Mouse (Mus musculus): Measurements from ENCODE around the gene Cyct. TPM values are rescaled to one million over a fixed set of nuclear protein-coding genes. Genes with fewer than 3 reads are reported as not detected.

Cyct gene
- polyA plus RNA-seq (2015; fragmentation: Nextera tagmentation; extraction: Ambion mirVana), result not detected in 2 replicates

GRCm38 (mm10) chr2:76360226-76360625 lies at the start of gene Cyct:
Cyct (minus strand) TSS chr2:76360450.
- no peak for ATAC-seq (ENCODE audit: insufficient read depth, low FRiP score)
- WGBS, result 83% methylated on average over 11 of the region's 11 CpGs
- no peak within 1 kb of the TSS for H3K27ac ChIP-seq (ENCODE audit: low read length)
- H3K9ac ChIP-seq (ENCODE audit: low read length), result no peak within 1 kb of the TSS
- H3K36me3 ChIP-seq (ENCODE audit: control insufficient read depth, insufficient read depth, low read length), result no peaks in the 10 kb centered on the region
- no peaks in the 10 kb centered on the region for H3K9me3 ChIP-seq (replicated peaks; ENCODE audit: control insufficient read depth, low read length)
- no peak within 1 kb of the TSS for H3K4me2 ChIP-seq (ENCODE audit: low read depth, low read length)
- no peaks in the 10 kb centered on the region for H3K27me3 ChIP-seq (ENCODE audit: control insufficient read depth, insufficient read depth, low read length)
- no peaks in the 10 kb centered on the region for H3K4me1 ChIP-seq (ENCODE audit: control insufficient read depth, insufficient read depth, low read length)
- H3K4me3 ChIP-seq (replicated peaks; ENCODE audit: low read length), result no peak within 1 kb of the TSS

- no peak overlapping the region for H3K9ac ChIP-seq (ENCODE audit: low read length)
- H3K27ac ChIP-seq (ENCODE audit: low read length), result no peak overlapping the region
- no peaks in the 10 kb centered on the region for H3K27me3 ChIP-seq (ENCODE audit: control insufficient read depth, insufficient read depth, low read length)
- H3K4me1 ChIP-seq (ENCODE audit: control insufficient read depth, insufficient read depth, low read length), result no peaks in the 10 kb centered on the region
- H3K4me3 ChIP-seq (replicated peaks; ENCODE audit: low read length), result no peak overlapping the region
- H3K36me3 ChIP-seq (ENCODE audit: control insufficient read depth, insufficient read depth, low read length), result no peaks in the 10 kb centered on the region
- 93% methylated on average over 2 of the region's 2 CpGs for WGBS
- H3K4me2 ChIP-seq (ENCODE audit: low read depth, low read length), result no peak overlapping the region
- no peak for ATAC-seq (ENCODE audit: insufficient read depth, low FRiP score)
- no peaks in the 10 kb centered on the region for H3K9me3 ChIP-seq (replicated peaks; ENCODE audit: control insufficient read depth, low read length)
Measured at GRCm38 (mm10) chr2:76409986-76410385, 49.7 kb upstream of the Cyct start.

- no peaks in the 10 kb centered on the region for H3K9me3 ChIP-seq (replicated peaks; ENCODE audit: control insufficient read depth, low read length)
- H3K4me3 ChIP-seq (replicated peaks; ENCODE audit: low read length), result no peak overlapping the region
- H3K36me3 ChIP-seq (ENCODE audit: control insufficient read depth, insufficient read depth, low read length), result no peaks in the 10 kb centered on the region
- no peaks in the 10 kb centered on the region for H3K27me3 ChIP-seq (ENCODE audit: control insufficient read depth, insufficient read depth, low read length)
- H3K4me1 ChIP-seq (ENCODE audit: control insufficient read depth, insufficient read depth, low read length), result no peaks in the 10 kb centered on the region
- no peak for ATAC-seq (ENCODE audit: insufficient read depth, low FRiP score)
- H3K9ac ChIP-seq (ENCODE audit: low read length), result no peak overlapping the region
- WGBS, result 58% methylated on average over 1 of the region's 1 CpGs
- no peak overlapping the region for H3K27ac ChIP-seq (ENCODE audit: low read length)
- H3K4me2 ChIP-seq (ENCODE audit: low read depth, low read length), result no peak overlapping the region
Measured at GRCm38 (mm10) chr2:76409526-76409925, 49.3 kb upstream of the Cyct start.

- Histone ChIP-seq H3K4me3 (replicated peaks; ENCODE audit: low read length) (peak overlapping the region; percentile 90), H3K9me3 (replicated peaks; ENCODE audit: control insufficient read depth, low read length) (no peaks in the 10 kb centered on the region), H3K27me3 (ENCODE audit: control insufficient read depth, insufficient read depth, low read length) (no peaks in the 10 kb centered on the region), H3K36me3 (ENCODE audit: control insufficient read depth, insufficient read depth, low read length) (no peaks in the 10 kb centered on the region), H3K27ac (ENCODE audit: low read length) (peak overlapping the region; percentile 64), H3K4me2 (ENCODE audit: low read depth, low read length) (peak overlapping the region; percentile 80), H3K4me1 (ENCODE audit: control insufficient read depth, insufficient read depth, low read length) (no peaks in the 10 kb centered on the region), H3K9ac (ENCODE audit: low read length) (peak overlapping the region; percentile 89)
- ATAC-seq (ENCODE audit: insufficient read depth, low FRiP score), result peak; percentile 48; the same call in 1 of the 2 replicates
- WGBS, result under 1% methylated on average over 49 of the region's 49 CpGs
Measured at GRCm38 (mm10) chr2:76406937-76407441, 46.7 kb upstream of the Cyct start.

GRCm38 (mm10) chr2:76406151-76406936 lies 46.1 kb upstream of the Cyct start, which contains the start of gene Osbpl6:
Osbpl6 (plus strand) TSS chr2:76406508.
- Histone ChIP-seq H3K36me3 (ENCODE audit: control insufficient read depth, insufficient read depth, low read length) (no peaks in the 10 kb centered on the region), H3K27ac (ENCODE audit: low read length) (peak within 1 kb of the TSS; percentile 64), H3K4me2 (ENCODE audit: low read depth, low read length) (peak within 1 kb of the TSS; percentile 80), H3K9ac (ENCODE audit: low read length) (peak within 1 kb of the TSS; percentile 89), H3K27me3 (ENCODE audit: control insufficient read depth, insufficient read depth, low read length) (no peaks in the 10 kb centered on the region), H3K4me3 (replicated peaks; ENCODE audit: low read length) (peak within 1 kb of the TSS; percentile 90), H3K9me3 (replicated peaks; ENCODE audit: control insufficient read depth, low read length) (no peaks in the 10 kb centered on the region), H3K4me1 (ENCODE audit: control insufficient read depth, insufficient read depth, low read length) (no peaks in the 10 kb centered on the region)
- peak; percentile 95 for ATAC-seq (ENCODE audit: insufficient read depth, low FRiP score)
- WGBS, result under 1% methylated on average over 85 of the region's 89 CpGs

- WGBS, result 3% methylated on average over 15 of the region's 15 CpGs
- ATAC-seq (ENCODE audit: insufficient read depth, low FRiP score), result peak; percentile 48; the same call in 1 of the 2 replicates
- no peaks in the 10 kb centered on the region for H3K9me3 ChIP-seq (replicated peaks; ENCODE audit: control insufficient read depth, low read length)
Measured at GRCm38 (mm10) chr2:76405596-76406150, 45.4 kb upstream of the Cyct start.

GRCm38 (mm10) chr2:76400178-76400577 lies 39.9 kb upstream of the Cyct start:
- no peaks in the 10 kb centered on the region for H3K36me3 ChIP-seq (ENCODE audit: control insufficient read depth, insufficient read depth, low read length)

More at GRCm38 (mm10) chr2:76405596-76406150, 45.4 kb upstream of the Cyct start:
- Histone ChIP-seq H3K27me3 (ENCODE audit: control insufficient read depth, insufficient read depth, low read length) (no peaks in the 10 kb centered on the region), H3K36me3 (ENCODE audit: control insufficient read depth, insufficient read depth, low read length) (no peaks in the 10 kb centered on the region), H3K4me3 (replicated peaks; ENCODE audit: low read length) (peak overlapping the region; percentile 90), H3K9ac (ENCODE audit: low read length) (peak overlapping the region; percentile 89), H3K27ac (ENCODE audit: low read length) (peak overlapping the region; percentile 48), H3K4me2 (ENCODE audit: low read depth, low read length) (peak overlapping the region; percentile 80), H3K4me1 (ENCODE audit: control insufficient read depth, insufficient read depth, low read length) (no peaks in the 10 kb centered on the region)

GRCm38 (mm10) chr2:76386531-76386930 lies 26.3 kb upstream of the Cyct start:
- H3K36me3 ChIP-seq (ENCODE audit: control insufficient read depth, insufficient read depth, low read length), result peaks cover 6% of the 10 kb centered on the region; the same call in 1 of the 2 replicates
- H3K27me3 ChIP-seq (ENCODE audit: control insufficient read depth, insufficient read depth, low read length), result no peaks in the 10 kb centered on the region
- H3K4me3 ChIP-seq (replicated peaks; ENCODE audit: low read length), result no peak overlapping the region
- H3K4me2 ChIP-seq (ENCODE audit: low read depth, low read length), result no peak overlapping the region
- H3K4me1 ChIP-seq (ENCODE audit: control insufficient read depth, insufficient read depth, low read length), result no peaks in the 10 kb centered on the region
- no peaks in the 10 kb centered on the region for H3K9me3 ChIP-seq (replicated peaks; ENCODE audit: control insufficient read depth, low read length)
- no peak overlapping the region for H3K27ac ChIP-seq (ENCODE audit: low read length)
- no peak for ATAC-seq (ENCODE audit: insufficient read depth, low FRiP score)
- no peak overlapping the region for H3K9ac ChIP-seq (ENCODE audit: low read length)

More at GRCm38 (mm10) chr2:76400178-76400577, 39.9 kb upstream of the Cyct start:
- Histone ChIP-seq H3K9me3 (replicated peaks; ENCODE audit: control insufficient read depth, low read length) (no peaks in the 10 kb centered on the region), H3K27me3 (ENCODE audit: control insufficient read depth, insufficient read depth, low read length) (no peaks in the 10 kb centered on the region), H3K4me3 (replicated peaks; ENCODE audit: low read length) (no peak overlapping the region), H3K4me2 (ENCODE audit: low read depth, low read length) (no peak overlapping the region), H3K9ac (ENCODE audit: low read length) (no peak overlapping the region), H3K27ac (ENCODE audit: low read length) (no peak overlapping the region), H3K4me1 (ENCODE audit: control insufficient read depth, insufficient read depth, low read length) (no peaks in the 10 kb centered on the region)
- ATAC-seq (ENCODE audit: insufficient read depth, low FRiP score), result no peak

- no peak overlapping the region for H3K4me2 ChIP-seq (ENCODE audit: low read depth, low read length)
- no peak overlapping the region for H3K9ac ChIP-seq (ENCODE audit: low read length)
- H3K4me3 ChIP-seq (replicated peaks; ENCODE audit: low read length), result no peak overlapping the region
- H3K27ac ChIP-seq (ENCODE audit: low read length), result no peak overlapping the region
- H3K36me3 ChIP-seq (ENCODE audit: control insufficient read depth, insufficient read depth, low read length), result peaks cover 12% of the 10 kb centered on the region; the same call in 1 of the 2 replicates
- no peaks in the 10 kb centered on the region for H3K4me1 ChIP-seq (ENCODE audit: control insufficient read depth, insufficient read depth, low read length)
- WGBS, result 95% methylated on average over 19 of the region's 19 CpGs
- no peaks in the 10 kb centered on the region for H3K9me3 ChIP-seq (replicated peaks; ENCODE audit: control insufficient read depth, low read length)
- no peaks in the 10 kb centered on the region for H3K27me3 ChIP-seq (ENCODE audit: control insufficient read depth, insufficient read depth, low read length)
- ATAC-seq (ENCODE audit: insufficient read depth, low FRiP score), result no peak
Measured at GRCm38 (mm10) chr2:76378646-76379045, 18.4 kb upstream of the Cyct start.
